In the genomic region with DNA sequence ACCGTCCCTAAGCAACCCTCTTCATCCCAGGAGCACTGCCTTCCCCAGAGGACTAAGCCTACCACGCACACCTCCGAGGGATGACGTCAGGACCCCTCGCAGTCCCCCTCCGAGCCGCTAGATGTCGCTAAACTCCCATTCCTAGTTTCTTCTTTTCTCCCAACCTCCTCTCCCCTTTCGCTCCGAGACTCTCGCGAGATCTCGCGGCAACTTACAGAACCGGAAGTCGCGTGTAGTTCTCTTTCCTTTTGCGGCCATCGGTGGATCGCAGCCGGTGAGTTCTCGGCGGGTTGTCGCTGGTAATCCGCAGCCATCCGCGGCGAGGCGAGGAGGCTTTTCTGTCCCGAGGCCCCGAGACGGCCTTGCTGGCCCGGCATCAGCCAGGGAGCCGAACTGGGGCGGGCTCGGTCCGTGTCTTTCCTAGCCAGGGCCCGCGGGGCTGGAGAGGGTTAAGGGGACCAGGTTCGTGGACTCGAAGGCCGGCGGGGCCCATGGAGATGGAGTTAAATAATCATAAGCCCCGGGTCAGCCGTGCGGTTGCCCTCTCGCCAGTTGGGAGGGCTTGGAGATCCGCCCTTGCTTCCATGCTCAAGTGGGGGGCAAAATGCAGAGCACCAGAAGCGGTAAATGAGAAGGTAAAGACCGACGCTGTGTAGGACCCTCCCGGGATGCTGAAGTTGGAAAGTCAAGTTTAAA, we compare ENCODE assay signal across 8 mouse cellular contexts. TPM values are rescaled to one million over a fixed set of nuclear protein-coding genes. Genes with fewer than 3 reads are reported as not detected.
DNase-seq lines count a peak whose midpoint lies in the region; ATAC-seq and TF ChIP-seq lines count a peak whose summit lies in the region.

A gene (plus strand): TSS at position 233 of the 696 bp plus-strand sequence.

- DNase-seq in MEL (ENCODE audit: low read depth, low spot score) = peak; percentile 100
- peak; percentile 98 to 100 for DNase-seq in cerebellum, adult 2 months
- peak; percentile 99 for DNase-seq in forebrain, postnatal 0 days
- peak; percentile 99 for DNase-seq in heart, postnatal 4 days
- peak; percentile 98 to 99 for DNase-seq in layer of hippocampus, adult 8-10 months (ENCODE audit: low spot score in 2 of 2)
- peak; percentile 95 for DNase-seq in ovary, adult 18-20 months (ENCODE audit: low spot score)
- DNase-seq in thymus, postnatal 0 days (ENCODE audit: low spot score) = peak; percentile 99

- TF ChIP-seq POLR2A in MEL (IDR thresholded peaks at IDR 0.05; ENCODE audit: control insufficient read depth in 1 of 2, insufficient read depth in 1 of 2, low read depth in 1 of 2, low read length in 2 of 2, poor library complexity in 1 of 2) = peak; percentile 95 to 96
- peak; percentile 86 for TF ChIP-seq POLR2A in cerebellum, adult 2 months (IDR thresholded peaks at IDR 0.05; ENCODE audit: borderline replicate concordance, insufficient read depth, low read length)

- H3K79me2 ChIP-seq in MEL (ENCODE audit: control insufficient read depth, insufficient read depth, low read length, poor library complexity) = peaks cover 22% of the 10 kb centered on the region

- H3K27me3 ChIP-seq in MEL (ENCODE audit: control insufficient read depth in 1 of 2, insufficient read depth in 2 of 2, low read length in 2 of 2) = no peaks in the 10 kb centered on the region
- H3K27me3 ChIP-seq in cerebellum, adult 2 months (ENCODE audit: control insufficient read depth, insufficient read depth, low read length) = no peaks in the 10 kb centered on the region
- H3K27me3 ChIP-seq in forebrain, postnatal 0 days (ENCODE audit: insufficient read depth, low read length) = no peaks in the 10 kb centered on the region
- H3K27me3 ChIP-seq in lung, embryonic 15.5 days = peaks cover 5% of the 10 kb centered on the region; the same call in 1 of the 2 replicates

- ATAC-seq in forebrain, postnatal 0 days = peak; percentile 93
- ATAC-seq in lung, embryonic 15.5 days (ENCODE audit: borderline replicate concordance, extremely low read depth, low FRiP score, low TSS enrichment) = peak; percentile 82

- H3K9me3 ChIP-seq in MEL (replicated peaks; ENCODE audit: insufficient read depth, low read length) = no peaks in the 10 kb centered on the region
- H3K9me3 ChIP-seq in forebrain, postnatal 0 days (ENCODE audit: low read length) = no peaks in the 10 kb centered on the region
- H3K9me3 ChIP-seq in lung, embryonic 15.5 days = no peaks in the 10 kb centered on the region

- H3K4me3 ChIP-seq in MEL (ENCODE audit: control insufficient read depth in 1 of 2, insufficient read depth in 1 of 2, low read depth in 2 of 2, low read length in 2 of 2) = peak within 1 kb of the TSS; percentile 84 to 88
- peak within 1 kb of the TSS; percentile 88 for H3K4me3 ChIP-seq in cerebellum, adult 2 months (replicated peaks; ENCODE audit: insufficient read depth, low read depth, low read length)
- peak within 1 kb of the TSS; percentile 56 for H3K4me3 ChIP-seq in forebrain, postnatal 0 days (ENCODE audit: low read depth, low read length)
- peak within 1 kb of the TSS; percentile 95 for H3K4me3 ChIP-seq in lung, embryonic 15.5 days

- WGBS in cerebellum, adult 2 months = under 1% methylated on average over 52 of the region's 52 CpGs
- WGBS in forebrain, postnatal 0 days = under 1% methylated on average over 52 of the region's 52 CpGs
- under 1% methylated on average over 52 of the region's 52 CpGs for WGBS in lung, embryonic 15.5 days

- TF ChIP-seq EP300 in MEL (IDR thresholded peaks at IDR 0.05; ENCODE audit: low read depth in 1 of 2, low read length in 2 of 2) = no peak; a peak in 1 of 4 replicates

- peak within 1 kb of the TSS; percentile 69 for H3K4me2 ChIP-seq in forebrain, postnatal 0 days (ENCODE audit: low read depth)
- peak within 1 kb of the TSS; percentile 86 for H3K4me2 ChIP-seq in lung, embryonic 15.5 days

- H3K36me3 ChIP-seq in MEL (ENCODE audit: control insufficient read depth in 1 of 2, insufficient read depth in 2 of 2, low read length in 2 of 2) = peaks cover 25 to 51% of the 10 kb centered on the region in 2 experiments
- H3K36me3 ChIP-seq in forebrain, postnatal 0 days (ENCODE audit: insufficient read depth) = peaks cover 31% of the 10 kb centered on the region
- peaks cover 41% of the 10 kb centered on the region for H3K36me3 ChIP-seq in lung, embryonic 15.5 days

- peak; percentile 94 to 98 (median 98) for TF ChIP-seq CTCF in MEL (IDR thresholded peaks at IDR 0.05 in 2 of 3, conservative IDR thresholded peaks at IDR 0.05 in 1 of 3; ENCODE audit: control insufficient read depth in 1 of 3, insufficient read depth in 1 of 3, low read depth in 2 of 3, low read length in 3 of 3, poor library complexity in 1 of 3, severe bottlenecking in 1 of 3)
- peak; percentile 92 for TF ChIP-seq CTCF in cerebellum, adult 2 months (IDR thresholded peaks at IDR 0.05; ENCODE audit: borderline replicate concordance, insufficient read depth, low read depth, low read length)
- peak; percentile 99 for TF ChIP-seq CTCF in forebrain, postnatal 0 days (IDR thresholded peaks at IDR 0.05; ENCODE audit: low read depth)

- peaks cover 3 to 51% of the 10 kb centered on the region in 2 experiments; a peak in 2 of 4 replicates for H3K4me1 ChIP-seq in MEL (ENCODE audit: control insufficient read depth in 1 of 2, insufficient read depth in 2 of 2, low read length in 2 of 2)
- H3K4me1 ChIP-seq in cerebellum, adult 2 months (ENCODE audit: control insufficient read depth, insufficient read depth, low read length) = no peaks in the 10 kb centered on the region
- H3K4me1 ChIP-seq in forebrain, postnatal 0 days (ENCODE audit: insufficient read depth) = no peaks in the 10 kb centered on the region
- H3K4me1 ChIP-seq in lung, embryonic 15.5 days = peaks cover 19% of the 10 kb centered on the region

- peak within 1 kb of the TSS; percentile 81 for H3K27ac ChIP-seq in MEL (ENCODE audit: control insufficient read depth, low read depth, low read length)
- peak within 1 kb of the TSS; percentile 41; the same call in 1 of the 2 replicates for H3K27ac ChIP-seq in cerebellum, adult 2 months (ENCODE audit: insufficient read depth, low read length)
- H3K27ac ChIP-seq in forebrain, postnatal 0 days (ENCODE audit: low read depth, low read length) = peak within 1 kb of the TSS; percentile 89
- peak within 1 kb of the TSS; percentile 88 for H3K27ac ChIP-seq in lung, embryonic 15.5 days

- TF ChIP-seq RAD21 in MEL (IDR thresholded peaks at IDR 0.05; ENCODE audit: low read depth, low read length) = peak; percentile 2; the same call in 1 of the 2 replicates

- H3K9ac ChIP-seq in MEL (ENCODE audit: control insufficient read depth, low read depth, low read length, poor library complexity, severe bottlenecking) = peak within 1 kb of the TSS; percentile 92
- H3K9ac ChIP-seq in forebrain, postnatal 0 days = peak within 1 kb of the TSS; percentile 89
- peak within 1 kb of the TSS; percentile 98 for H3K9ac ChIP-seq in lung, embryonic 15.5 days

TF ChIP-seq in MEL, 35 proteins besides CTCF, POLR2A, EP300 and RAD21 (continues in another document):
- TF ChIP-seq HCFC1 (IDR thresholded peaks at IDR 0.05; ENCODE audit: low read depth, low read length) = peak; percentile 96
- peak; percentile 83 for TF ChIP-seq ETS1 (IDR thresholded peaks at IDR 0.05; ENCODE audit: low read depth, low read length)
- peak; percentile 98 for TF ChIP-seq NELFE (IDR thresholded peaks at IDR 0.05; ENCODE audit: low read depth, low read length)
- TF ChIP-seq MYB (IDR thresholded peaks at IDR 0.05; ENCODE audit: low read depth, low read length) = no peak
- TF ChIP-seq GABPA (IDR thresholded peaks at IDR 0.05; ENCODE audit: low read depth, low read length) = peak; percentile 86; the same call in 1 of the 2 replicates
- TF ChIP-seq POLR2AphosphoS2 (IDR thresholded peaks at IDR 0.05; ENCODE audit: low read length) = peak; percentile 96
- TF ChIP-seq ELF1 (IDR thresholded peaks at IDR 0.05; ENCODE audit: low read depth, low read length) = peak; percentile 98
- no peak for TF ChIP-seq E2F4 (IDR thresholded peaks at IDR 0.05; ENCODE audit: borderline replicate concordance, low read depth, low read length)
- TF ChIP-seq ZKSCAN1 (IDR thresholded peaks at IDR 0.05; ENCODE audit: low read depth, low read length) = no peak
- TF ChIP-seq POLR2AphosphoS5 (IDR thresholded peaks at IDR 0.05; ENCODE audit: borderline replicate concordance, low read depth, low read length) = no peak
- peak; percentile 100 for TF ChIP-seq CHD2 (IDR thresholded peaks at IDR 0.05; ENCODE audit: low read length)
- peak; percentile 41; the same call in 1 of the 2 replicates for TF ChIP-seq BHLHE40 (IDR thresholded peaks at IDR 0.05; ENCODE audit: borderline replicate concordance, low read depth, low read length)
- peak; percentile 74; the same call in 1 of the 2 replicates for TF ChIP-seq JUND (IDR thresholded peaks at IDR 0.05; ENCODE audit: low read depth, low read length)
- TF ChIP-seq ZC3H11A (IDR thresholded peaks at IDR 0.05; ENCODE audit: low read depth, low read length) = no peak
- TF ChIP-seq KAT2A (conservative IDR thresholded peaks at IDR 0.05; ENCODE audit: low read depth, low read length) = peak; percentile 89
- no peak for TF ChIP-seq NRF1 (IDR thresholded peaks at IDR 0.05; ENCODE audit: insufficient read depth, low read depth, low read length, poor library complexity, severe bottlenecking)
- peak; percentile 90; the same call in 1 of the 2 replicates for TF ChIP-seq ZMIZ1 (IDR thresholded peaks at IDR 0.05; ENCODE audit: low read depth, low read length)
- no peak for TF ChIP-seq GATA1 (IDR thresholded peaks at IDR 0.05; ENCODE audit: low read depth, low read length)
- peak; percentile 51; the same call in 1 of the 2 replicates for TF ChIP-seq MAZ (IDR thresholded peaks at IDR 0.05; ENCODE audit: low read depth, low read length)
- TF ChIP-seq UBTF (IDR thresholded peaks at IDR 0.05; ENCODE audit: borderline replicate concordance, insufficient read depth, low read depth, low read length) = no peak
- no peak for TF ChIP-seq MEF2A (IDR thresholded peaks at IDR 0.05; ENCODE audit: extremely low read depth, insufficient replicate concordance, low read depth, low read length, poor library complexity, severe bottlenecking)

RNA-seq across cellular contexts. Expression of the gene that starts here (rescaled TPM):
- total RNA-seq in MEL (2012; rRNA removed) = 5,179 and 5,512 TPM in 2 replicates
- polyA plus RNA-seq in MEL (2012; ENCODE audit: insufficient read depth in 1 of 2, insufficient read length in 2 of 2, low read depth in 1 of 2, low replicate concordance in 2 of 2, missing spikeins in 1 of 2) = 1,000 to 10,000 TPM in 1 of 2 experiments, not detected in 1; 3,167 TPM
- 1,554 and 1,707 TPM in 2 replicates for polyA plus RNA-seq in cerebellum, adult 2 months (2012; rRNA removed)
- total RNA-seq in forebrain, postnatal 0 days (2014; rRNA removed) = 1,229 and 1,850 TPM in 2 replicates
- 585 and 820 TPM in 2 replicates for polyA plus RNA-seq in forebrain, postnatal 0 days (2015; fragmentation: Nextera tagmentation; extraction: Ambion mirVana)
- 100 to 1,000 TPM; 896 to 908 TPM for total RNA-seq in heart, postnatal 4 days (2021)
- total RNA-seq in layer of hippocampus, adult 8-10 months (2022) = 100 to 1,000 TPM; 779 to 924 (median 859) TPM
- polyA plus RNA-seq in lung, embryonic 15.5 days (2015; fragmentation: Nextera tagmentation; extraction: Ambion mirVana) = 880 and 922 TPM in 2 replicates
- 1,221 and 1,303 TPM in 2 replicates for polyA plus RNA-seq in thymus, postnatal 0 days (2015; fragmentation: Nextera tagmentation; extraction: Ambion mirVana)

Comparison
In these comparisons a context has a peak if more than half of its experiments do, and no peak if none do; other contexts are left out.
1. Peak in every context shown above with its lines: DNase-seq, ATAC-seq, H3K4me3 ChIP-seq and H3K27ac ChIP-seq.